Mouse (Mus musculus): ENCODE results near the gene Sept9. TPM values are rescaled to one million over a fixed set of nuclear protein-coding genes. Genes with fewer than 3 reads are reported as not detected.

Sept9 gene
- polyA plus RNA-seq, 1 experiment from 2014 or later: 165 TPM

- peaks cover 79% of the 10 kb centered on the region for H3K4me1 ChIP-seq
- H3K27ac ChIP-seq: no peak overlapping the region
Observed at GRCm38 (mm10) chr11:117278514-117278913, 79.1 kb downstream of the Sept9 start.

GRCm38 (mm10) chr11:117279993-117280392, 80.5 kb downstream of the Sept9 start:
- whole genome bisulfite sequencing: 37% methylated on average over 4 of the region's 4 CpGs
- Histone ChIP-seq H3K9me3 (no peaks in the 10 kb centered on the region), H3K9ac (no peak overlapping the region), H3K27me3 (replicated peaks) (no peaks in the 10 kb centered on the region), H3K4me3 (no peak overlapping the region), H3K4me1 (peaks cover 82% of the 10 kb centered on the region), H3K36me3 (no peaks in the 10 kb centered on the region), H3K4me2 (replicated peaks) (no peak overlapping the region; the same call in 1 of the 2 replicates), H3K27ac (no peak overlapping the region)
- no peak for ATAC-seq (ENCODE audit: low FRiP score, low read depth)

More at GRCm38 (mm10) chr11:117278514-117278913, 79.1 kb downstream of the Sept9 start:
- Histone ChIP-seq H3K4me2 (replicated peaks) (no peak overlapping the region), H3K27me3 (replicated peaks) (no peaks in the 10 kb centered on the region), H3K9ac (no peak overlapping the region), H3K4me3 (no peak overlapping the region), H3K36me3 (no peaks in the 10 kb centered on the region), H3K9me3 (no peaks in the 10 kb centered on the region)
- ATAC-seq (ENCODE audit: low FRiP score, low read depth): no peak
- WGBS: 37% methylated on average over 13 of the region's 13 CpGs

- no peaks in the 10 kb centered on the region for H3K9me3 ChIP-seq
- no peak overlapping the region for H3K4me3 ChIP-seq
- WGBS: 74% methylated on average over 11 of the region's 11 CpGs
- H3K36me3 ChIP-seq: no peaks in the 10 kb centered on the region
- no peak overlapping the region for H3K4me2 ChIP-seq (replicated peaks)
- no peak overlapping the region for H3K27ac ChIP-seq
- no peak overlapping the region for H3K9ac ChIP-seq
- no peaks in the 10 kb centered on the region for H3K27me3 ChIP-seq (replicated peaks)
- no peak for ATAC-seq (ENCODE audit: low FRiP score, low read depth)
- H3K4me1 ChIP-seq: peaks cover 70% of the 10 kb centered on the region
Observed at GRCm38 (mm10) chr11:117283048-117283888, 83.8 kb downstream of the Sept9 start.

- Histone ChIP-seq H3K4me2 (replicated peaks) (no peak overlapping the region), H3K9ac (no peak overlapping the region), H3K4me3 (no peak overlapping the region), H3K27me3 (replicated peaks) (no peaks in the 10 kb centered on the region), H3K4me1 (peaks cover 63% of the 10 kb centered on the region), H3K36me3 (no peaks in the 10 kb centered on the region), H3K27ac (0 out of 2 replicates have a peak overlapping the region, but pooled peaks have one; percentile 9), H3K9me3 (no peaks in the 10 kb centered on the region)
- ATAC-seq (ENCODE audit: low FRiP score, low read depth): no peak
- WGBS: 63% methylated on average over 6 of the region's 6 CpGs
Observed at GRCm38 (mm10) chr11:117283889-117284450, 84.5 kb downstream of the Sept9 start.

- H3K27ac ChIP-seq: peak overlapping the region; percentile 38; the same call in 1 of the 2 replicates
- H3K27me3 ChIP-seq (replicated peaks): no peaks in the 10 kb centered on the region
- ATAC-seq (ENCODE audit: low FRiP score, low read depth): no peak; the same call in 1 of the 2 replicates
- WGBS: 39% methylated on average over 19 of the region's 19 CpGs
- no peaks in the 10 kb centered on the region for H3K9me3 ChIP-seq
- H3K4me2 ChIP-seq (replicated peaks): no peak overlapping the region; the same call in 1 of the 2 replicates
- H3K4me3 ChIP-seq: no peak overlapping the region
- peaks cover 1% of the 10 kb centered on the region for H3K36me3 ChIP-seq
- H3K4me1 ChIP-seq: peaks cover 53% of the 10 kb centered on the region
- H3K9ac ChIP-seq: no peak overlapping the region; the same call in 1 of the 2 replicates
Observed at GRCm38 (mm10) chr11:117284721-117285605, 85.5 kb downstream of the Sept9 start.

- ATAC-seq (ENCODE audit: low FRiP score, low read depth): no peak
- H3K4me2 ChIP-seq (replicated peaks): no peak overlapping the region
- peaks cover 47% of the 10 kb centered on the region for H3K4me1 ChIP-seq
- 74% methylated on average over 10 of the region's 10 CpGs for WGBS
- no peaks in the 10 kb centered on the region for H3K27me3 ChIP-seq (replicated peaks)
- H3K4me3 ChIP-seq: no peak overlapping the region
- no peaks in the 10 kb centered on the region for H3K9me3 ChIP-seq
- no peak overlapping the region for H3K9ac ChIP-seq
- no peak overlapping the region for H3K27ac ChIP-seq
- H3K36me3 ChIP-seq: peaks cover 7% of the 10 kb centered on the region
Observed at GRCm38 (mm10) chr11:117285606-117285931, 86.1 kb downstream of the Sept9 start.

GRCm38 (mm10) chr11:117287792-117288191, 88.3 kb downstream of the Sept9 start:
- no peaks in the 10 kb centered on the region for H3K27me3 ChIP-seq (replicated peaks)
- peaks cover 24% of the 10 kb centered on the region for H3K36me3 ChIP-seq
- H3K4me2 ChIP-seq (replicated peaks): no peak overlapping the region
- ATAC-seq (ENCODE audit: low FRiP score, low read depth): no peak
- no peak overlapping the region for H3K9ac ChIP-seq
- H3K9me3 ChIP-seq: no peaks in the 10 kb centered on the region
- 88% methylated on average over 3 of the region's 3 CpGs for WGBS
- no peak overlapping the region for H3K27ac ChIP-seq
- no peak overlapping the region for H3K4me3 ChIP-seq
- peaks cover 32% of the 10 kb centered on the region for H3K4me1 ChIP-seq

- ATAC-seq (ENCODE audit: low FRiP score, low read depth): no peak
- Histone ChIP-seq H3K27ac (no peak overlapping the region), H3K9ac (no peak overlapping the region), H3K4me2 (replicated peaks) (no peak overlapping the region), H3K4me1 (peaks cover 22% of the 10 kb centered on the region), H3K4me3 (no peak overlapping the region), H3K27me3 (replicated peaks) (no peaks in the 10 kb centered on the region), H3K36me3 (peaks cover 24% of the 10 kb centered on the region), H3K9me3 (no peaks in the 10 kb centered on the region)
- WGBS: 81% methylated on average over 8 of the region's 8 CpGs
Observed at GRCm38 (mm10) chr11:117288765-117289164, 89.3 kb downstream of the Sept9 start.

GRCm38 (mm10) chr11:117291271-117292059, 92.0 kb downstream of the Sept9 start:
- Histone ChIP-seq H3K27me3 (replicated peaks) (no peaks in the 10 kb centered on the region), H3K27ac (no peak overlapping the region), H3K9me3 (no peaks in the 10 kb centered on the region), H3K4me1 (peaks cover 25% of the 10 kb centered on the region), H3K4me3 (no peak overlapping the region), H3K36me3 (peaks cover 24% of the 10 kb centered on the region), H3K9ac (no peak overlapping the region), H3K4me2 (replicated peaks) (no peak overlapping the region)
- ATAC-seq (ENCODE audit: low FRiP score, low read depth): no peak
- WGBS: 94% methylated on average over 30 of the region's 30 CpGs

- Histone ChIP-seq H3K36me3 (peaks cover 24% of the 10 kb centered on the region), H3K27me3 (replicated peaks) (no peaks in the 10 kb centered on the region), H3K27ac (no peak overlapping the region), H3K4me1 (peaks cover 28% of the 10 kb centered on the region), H3K9me3 (no peaks in the 10 kb centered on the region), H3K9ac (no peak overlapping the region), H3K4me2 (replicated peaks) (no peak overlapping the region), H3K4me3 (no peak overlapping the region)
- ATAC-seq (ENCODE audit: low FRiP score, low read depth): no peak
- whole genome bisulfite sequencing: 86% methylated on average over 11 of the region's 11 CpGs
Observed at GRCm38 (mm10) chr11:117292446-117292845, 93.0 kb downstream of the Sept9 start.

- Histone ChIP-seq H3K27ac (no peak overlapping the region), H3K9me3 (no peaks in the 10 kb centered on the region), H3K4me3 (no peak overlapping the region), H3K4me2 (replicated peaks) (no peak overlapping the region), H3K9ac (no peak overlapping the region), H3K4me1 (peaks cover 28% of the 10 kb centered on the region), H3K27me3 (replicated peaks) (no peaks in the 10 kb centered on the region), H3K36me3 (peaks cover 20% of the 10 kb centered on the region)
- no peak for ATAC-seq (ENCODE audit: low FRiP score, low read depth)
- WGBS: 64% methylated on average over 7 of the region's 7 CpGs
Observed at GRCm38 (mm10) chr11:117295266-117295665, 95.8 kb downstream of the Sept9 start.
